In genomic region chrX:167105931-167106417, GRCm38 (mm10) we compare ENCODE assay signal across 10 mouse cellular contexts.
A peak's percentile ranks its signal among the peaks of the same experiment; 100 is the strongest.
DNase-seq lines count a peak whose midpoint lies in the region; ATAC-seq and TF ChIP-seq lines count a peak whose summit lies in the region.
"Had no signal": no experiment of that assay in that cellular context is flagged by ENCODE, and none has a peak within 500 bp of the region (broad histone marks: within the 10 kb centered on the region; RNA-seq: fewer than 3 reads in every experiment).

No protein-coding gene starts in this region.

- peaks cover 36% of the 10 kb centered on the region for H3K27me3 ChIP-seq in kidney, embryonic 16.5 days (ENCODE audit: insufficient read depth, low read length)
- peaks cover 5% of the 10 kb centered on the region; the same call in 1 of the 2 replicates for H3K27me3 ChIP-seq in midbrain, embryonic 16.5 days (ENCODE audit: control insufficient read depth, insufficient read depth, low read depth, low read length)
- H3K27me3 ChIP-seq in kidney, embryonic 14.5 days (ENCODE audit: control insufficient read depth, insufficient read depth, low read length): peaks cover 3% of the 10 kb centered on the region; the same call in 1 of the 2 replicates

- 73% methylated on average over 11 of the region's 11 CpGs for WGBS in kidney, embryonic 16.5 days
- 32% methylated on average over 11 of the region's 11 CpGs for WGBS in midbrain, embryonic 16.5 days
- 80% methylated on average over 11 of the region's 11 CpGs for WGBS in kidney, embryonic 14.5 days

- TF ChIP-seq CTCF in layer of hippocampus, adult 2 months (conservative IDR thresholded peaks at IDR 0.05): no peak

- no peak overlapping the region for H3K4me3 ChIP-seq in kidney, embryonic 16.5 days (ENCODE audit: low read length)
- H3K4me3 ChIP-seq in layer of hippocampus, adult 2 months: no peak overlapping the region
- no peak overlapping the region for H3K4me3 ChIP-seq in midbrain, embryonic 16.5 days (ENCODE audit: low read depth, low read length)
- H3K4me3 ChIP-seq in kidney, embryonic 14.5 days (ENCODE audit: low read length): no peak overlapping the region
- H3K4me3 ChIP-seq: myocyte had no signal

- H3K27ac ChIP-seq in kidney, embryonic 16.5 days (ENCODE audit: low read length): no peak overlapping the region
- peak overlapping the region; percentile 80 for H3K27ac ChIP-seq in layer of hippocampus, adult 2 months
- H3K27ac ChIP-seq in midbrain, embryonic 16.5 days (ENCODE audit: low read length): no peak overlapping the region
- H3K27ac ChIP-seq in kidney, embryonic 14.5 days (ENCODE audit: low read depth, low read length): no peak overlapping the region

- no peak overlapping the region for H3K4me2 ChIP-seq in kidney, embryonic 16.5 days (replicated peaks; ENCODE audit: low read depth, low read length)
- H3K4me2 ChIP-seq in midbrain, embryonic 16.5 days (ENCODE audit: low read length): no peak overlapping the region
- H3K4me2 ChIP-seq in kidney, embryonic 14.5 days (replicated peaks; ENCODE audit: low read depth, low read length): no peak overlapping the region

- no peaks in the 10 kb centered on the region for H3K9me3 ChIP-seq in kidney, embryonic 16.5 days (ENCODE audit: low read length)
- no peaks in the 10 kb centered on the region for H3K9me3 ChIP-seq in midbrain, embryonic 16.5 days (replicated peaks; ENCODE audit: control insufficient read depth, low read length, poor library complexity, severe bottlenecking)
- H3K9me3 ChIP-seq in kidney, embryonic 14.5 days (ENCODE audit: control insufficient read depth, low read length): no peaks in the 10 kb centered on the region
- H3K9me3 ChIP-seq: G1E had no signal

- ATAC-seq in kidney, embryonic 16.5 days (ENCODE audit: low FRiP score, low TSS enrichment): 0 out of 2 replicates have a peak, but pooled peaks have one; percentile 23
- ATAC-seq in common myeloid progenitor, adult 5-6 weeks (replicated peaks; ENCODE audit: low read depth, poor library complexity, severe bottlenecking): peak; percentile 7; the same call in 1 of the 2 replicates
- peak; percentile 56; the same call in 1 of the 2 replicates for ATAC-seq in midbrain, embryonic 16.5 days
- ATAC-seq in kidney, embryonic 14.5 days (ENCODE audit: low FRiP score, low TSS enrichment): no peak

- no peaks in the 10 kb centered on the region for H3K36me3 ChIP-seq in kidney, embryonic 16.5 days (ENCODE audit: insufficient read depth, low read length)
- H3K36me3 ChIP-seq in midbrain, embryonic 16.5 days (ENCODE audit: control insufficient read depth, insufficient read depth, low read length): no peaks in the 10 kb centered on the region
- no peaks in the 10 kb centered on the region for H3K36me3 ChIP-seq in kidney, embryonic 14.5 days (ENCODE audit: control insufficient read depth, insufficient read depth, low read length)
- H3K36me3 ChIP-seq: G1E had no signal

- peaks cover 9% of the 10 kb centered on the region; the same call in 1 of the 2 replicates for H3K4me1 ChIP-seq in kidney, embryonic 16.5 days (ENCODE audit: insufficient read depth, low read length)
- H3K4me1 ChIP-seq in midbrain, embryonic 16.5 days (ENCODE audit: control insufficient read depth, insufficient read depth, low read length): no peaks in the 10 kb centered on the region
- no peaks in the 10 kb centered on the region for H3K4me1 ChIP-seq in kidney, embryonic 14.5 days (ENCODE audit: control insufficient read depth, insufficient read depth, low read length)

- H3K9ac ChIP-seq in kidney, embryonic 16.5 days (replicated peaks; ENCODE audit: low read length): no peak overlapping the region
- no peak overlapping the region for H3K9ac ChIP-seq in midbrain, embryonic 16.5 days (ENCODE audit: low read depth, low read length)
- no peak overlapping the region for H3K9ac ChIP-seq in kidney, embryonic 14.5 days (ENCODE audit: low read depth, low read length)

- no peak for DNase-seq in kidney, adult 9 months
- DNase-seq in layer of hippocampus, adult 2 months (ENCODE audit: low spot score in 2 of 2): peak; percentile 38 to 72
- DNase-seq in ovary, postnatal 10 days (ENCODE audit: low spot score): no peak
- DNase-seq in T-cell, adult 2 months (ENCODE audit: low spot score): no peak

Comparison
In these comparisons a context has a peak if more than half of its experiments do, and no peak if none do; other contexts are left out.
1. DNase-seq: peak in layer of hippocampus, adult 2 months (2 of 2); none in kidney, adult 9 months (single experiment), ovary, postnatal 10 days (single experiment) and T-cell, adult 2 months (single experiment).